Mouse (Mus musculus): ENCODE results near the gene Pycard. TPM values are rescaled to one million over a fixed set of nuclear protein-coding genes. Genes with fewer than 3 reads are reported as not detected.

The Pycard gene
- polyA plus RNA-seq, 2 experiments, result 59.3 to 132 TPM

DNA sequence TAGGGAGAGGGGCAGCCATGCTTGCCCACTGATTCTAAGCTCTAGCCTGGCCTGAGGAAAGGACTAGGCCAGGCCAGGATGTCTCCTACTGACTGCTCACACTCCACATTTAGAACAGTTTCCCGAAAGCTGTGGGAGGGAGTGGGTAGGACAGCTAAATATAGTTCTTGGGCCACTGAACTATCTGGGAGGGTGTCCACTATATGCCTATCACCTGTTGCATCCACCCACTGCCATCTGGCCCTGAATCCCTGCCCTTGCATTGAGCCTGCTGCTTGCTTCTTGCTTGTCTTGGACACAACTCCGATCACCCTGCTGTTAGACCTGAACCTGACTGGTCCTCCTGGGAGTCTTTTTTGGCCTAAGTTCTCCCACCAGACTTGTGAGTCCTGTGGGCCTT lies 10.0 kb upstream of the Pycard start, which contains the start of gene Trim72:
Gene Trim72 (plus strand): TSS at position 262 of the 400 bp plus-strand sequence.
- Histone ChIP-seq H3K27ac (replicated peaks; ENCODE audit: low read depth, low read length) (peak within 1 kb of the TSS; percentile 34; the same call in 1 of the 2 replicates), H3K36me3 (ENCODE audit: control insufficient read depth, insufficient read depth, low read length) (no peaks in the 10 kb centered on the region), H3K4me2 (replicated peaks; ENCODE audit: low read depth, low read length, severe bottlenecking) (peak within 1 kb of the TSS; percentile 34), H3K9ac (ENCODE audit: low read depth, low read length, severe bottlenecking) (peak within 1 kb of the TSS; percentile 40; the same call in 1 of the 2 replicates), H3K4me3 (replicated peaks; ENCODE audit: low read length) (peak within 1 kb of the TSS; percentile 18), H3K27me3 (ENCODE audit: control insufficient read depth, insufficient read depth, low read length) (no peaks in the 10 kb centered on the region), H3K4me1 (ENCODE audit: control insufficient read depth, insufficient read depth, low read length) (peaks cover 15% of the 10 kb centered on the region), H3K9me3 (ENCODE audit: control insufficient read depth, low read length) (no peaks in the 10 kb centered on the region)
- DNase-seq (ENCODE audit: low spot score), result no peak
- TF ChIP-seq POLR2A (IDR thresholded peaks at IDR 0.05; ENCODE audit: borderline replicate concordance, extremely low read depth, insufficient read depth, insufficient read length), result no peak
- ATAC-seq (ENCODE audit: low FRiP score, low read depth), result peak; percentile 27; the same call in 1 of the 2 replicates
- 88% methylated on average over 2 of the region's 2 CpGs for WGBS

DNA sequence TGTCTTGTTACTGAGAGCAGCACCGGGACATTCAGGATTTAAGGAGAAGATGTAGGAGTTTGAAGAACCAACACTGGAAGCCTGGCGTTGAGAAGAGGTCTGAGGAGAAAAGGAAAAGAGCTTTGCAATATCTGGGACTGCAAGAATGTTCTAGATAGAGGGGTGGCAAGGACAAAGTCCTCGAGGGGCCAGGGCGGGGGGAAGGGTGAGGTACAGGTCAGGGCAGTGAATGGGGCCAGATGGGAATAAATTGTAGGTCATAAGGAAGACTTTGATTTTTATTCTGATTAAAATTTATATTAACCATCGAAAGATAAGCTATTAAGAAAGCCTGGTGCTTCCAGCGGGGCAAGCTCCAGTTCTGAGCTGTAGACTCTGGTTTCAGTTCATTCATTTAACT lies 9.4 kb upstream of the Pycard start:
- H3K27ac ChIP-seq (replicated peaks; ENCODE audit: low read depth, low read length), result no peak overlapping the region
- DNase-seq (ENCODE audit: low spot score), result no peak
- H3K27me3 ChIP-seq (ENCODE audit: control insufficient read depth, insufficient read depth, low read length), result no peaks in the 10 kb centered on the region
- no peaks in the 10 kb centered on the region for H3K36me3 ChIP-seq (ENCODE audit: control insufficient read depth, insufficient read depth, low read length)
- H3K4me3 ChIP-seq (replicated peaks; ENCODE audit: low read length), result no peak overlapping the region
- TF ChIP-seq POLR2A (IDR thresholded peaks at IDR 0.05; ENCODE audit: borderline replicate concordance, extremely low read depth, insufficient read depth, insufficient read length), result no peak
- no peak overlapping the region for H3K4me2 ChIP-seq (replicated peaks; ENCODE audit: low read depth, low read length, severe bottlenecking)
- no peak for ATAC-seq (ENCODE audit: low FRiP score, low read depth)
- H3K9ac ChIP-seq (ENCODE audit: low read depth, low read length, severe bottlenecking), result no peak overlapping the region
- 79% methylated on average over 6 of the region's 6 CpGs for WGBS
- H3K9me3 ChIP-seq (ENCODE audit: control insufficient read depth, low read length), result no peaks in the 10 kb centered on the region
- H3K4me1 ChIP-seq (ENCODE audit: control insufficient read depth, insufficient read depth, low read length), result peaks cover 15% of the 10 kb centered on the region

DNA sequence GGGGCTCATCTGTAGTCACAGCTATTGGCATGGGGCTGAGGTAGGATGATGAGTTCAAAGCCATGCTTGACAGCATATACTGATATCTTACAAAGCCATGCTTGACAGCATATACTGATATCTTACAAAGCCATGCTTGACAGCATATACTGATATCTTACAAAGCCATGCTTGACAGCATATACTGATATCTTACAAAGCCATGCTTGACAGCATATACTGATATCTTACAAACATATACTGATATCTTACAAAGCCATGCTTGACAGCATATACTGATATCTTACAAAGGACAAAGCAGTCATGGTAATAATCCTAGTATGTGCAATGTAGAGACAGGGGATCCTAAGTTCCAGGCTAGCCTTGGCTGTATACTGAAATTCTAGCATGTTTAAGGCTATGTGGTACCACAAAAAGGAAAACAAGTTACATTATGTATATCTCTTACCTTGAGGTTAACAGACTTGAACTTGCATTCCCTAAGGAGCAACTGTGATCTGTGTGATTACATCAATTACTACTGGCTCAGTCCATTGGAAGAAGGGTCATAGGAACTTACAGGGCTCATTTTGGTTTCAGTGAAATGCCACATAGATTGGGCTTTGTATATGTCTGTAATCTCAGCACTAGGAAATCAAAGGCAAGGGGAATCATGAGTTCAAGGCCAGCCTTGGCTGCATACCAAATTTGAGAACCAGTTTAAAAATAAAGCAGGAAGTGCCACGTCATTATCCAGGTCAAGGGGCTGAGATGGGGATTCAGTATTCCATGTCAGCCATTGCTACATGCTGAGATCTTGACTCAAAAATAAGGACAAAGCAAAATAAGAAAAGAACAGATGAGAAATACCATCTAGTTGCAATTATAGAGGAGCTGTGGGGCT lies 6.6 kb upstream of the Pycard start:
- no peak overlapping the region for H3K4me3 ChIP-seq (replicated peaks; ENCODE audit: low read length)
- H3K36me3 ChIP-seq (ENCODE audit: control insufficient read depth, insufficient read depth, low read length), result no peaks in the 10 kb centered on the region
- DNase-seq (ENCODE audit: low spot score), result no peak
- H3K4me2 ChIP-seq (replicated peaks; ENCODE audit: low read depth, low read length, severe bottlenecking), result no peak overlapping the region
- no peaks in the 10 kb centered on the region for H3K27me3 ChIP-seq (ENCODE audit: control insufficient read depth, insufficient read depth, low read length)
- H3K9ac ChIP-seq (ENCODE audit: low read depth, low read length, severe bottlenecking), result no peak overlapping the region
- H3K27ac ChIP-seq (replicated peaks; ENCODE audit: low read depth, low read length), result no peak overlapping the region
- WGBS, result 67% methylated on average over 1 of the region's 1 CpGs
- TF ChIP-seq POLR2A (IDR thresholded peaks at IDR 0.05; ENCODE audit: borderline replicate concordance, extremely low read depth, insufficient read depth, insufficient read length), result no peak
- H3K4me1 ChIP-seq (ENCODE audit: control insufficient read depth, insufficient read depth, low read length), result peaks cover 15% of the 10 kb centered on the region
- H3K9me3 ChIP-seq (ENCODE audit: control insufficient read depth, low read length), result no peaks in the 10 kb centered on the region
- no peak for ATAC-seq (ENCODE audit: low FRiP score, low read depth)

DNA sequence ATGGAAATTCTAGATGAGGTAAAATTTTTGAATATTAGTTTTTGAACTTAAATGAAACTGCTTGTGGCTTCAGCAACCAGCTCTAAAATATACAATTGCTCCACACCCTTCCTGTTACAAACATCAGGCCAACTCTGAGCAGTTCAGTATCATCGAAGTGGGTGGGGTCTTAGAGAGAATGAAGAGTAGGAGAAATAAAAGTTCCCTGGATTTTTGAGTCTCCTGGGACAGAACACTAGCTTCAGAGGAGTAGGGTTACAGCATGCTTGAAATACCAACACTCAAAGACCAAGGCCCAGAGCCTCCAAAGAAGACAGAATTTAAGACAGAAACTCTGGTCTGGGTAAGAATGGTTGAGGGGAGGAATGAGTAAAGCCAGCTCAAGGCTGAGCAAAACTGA lies 5.8 kb upstream of the Pycard start:
- H3K9me3 ChIP-seq (ENCODE audit: control insufficient read depth, low read length), result no peaks in the 10 kb centered on the region
- H3K9ac ChIP-seq (ENCODE audit: low read depth, low read length, severe bottlenecking), result no peak overlapping the region
- TF ChIP-seq POLR2A (IDR thresholded peaks at IDR 0.05; ENCODE audit: borderline replicate concordance, extremely low read depth, insufficient read depth, insufficient read length), result no peak
- H3K4me3 ChIP-seq (replicated peaks; ENCODE audit: low read length), result no peak overlapping the region
- H3K4me2 ChIP-seq (replicated peaks; ENCODE audit: low read depth, low read length, severe bottlenecking), result no peak overlapping the region
- 68% methylated on average over 1 of the region's 1 CpGs for WGBS
- peaks cover 9% of the 10 kb centered on the region; the same call in 1 of the 2 replicates for H3K4me1 ChIP-seq (ENCODE audit: control insufficient read depth, insufficient read depth, low read length)
- no peaks in the 10 kb centered on the region for H3K27me3 ChIP-seq (ENCODE audit: control insufficient read depth, insufficient read depth, low read length)
- ATAC-seq (ENCODE audit: low FRiP score, low read depth), result no peak
- no peak overlapping the region for H3K27ac ChIP-seq (replicated peaks; ENCODE audit: low read depth, low read length)
- no peaks in the 10 kb centered on the region for H3K36me3 ChIP-seq (ENCODE audit: control insufficient read depth, insufficient read depth, low read length)
- no peak for DNase-seq (ENCODE audit: low spot score)

DNA sequence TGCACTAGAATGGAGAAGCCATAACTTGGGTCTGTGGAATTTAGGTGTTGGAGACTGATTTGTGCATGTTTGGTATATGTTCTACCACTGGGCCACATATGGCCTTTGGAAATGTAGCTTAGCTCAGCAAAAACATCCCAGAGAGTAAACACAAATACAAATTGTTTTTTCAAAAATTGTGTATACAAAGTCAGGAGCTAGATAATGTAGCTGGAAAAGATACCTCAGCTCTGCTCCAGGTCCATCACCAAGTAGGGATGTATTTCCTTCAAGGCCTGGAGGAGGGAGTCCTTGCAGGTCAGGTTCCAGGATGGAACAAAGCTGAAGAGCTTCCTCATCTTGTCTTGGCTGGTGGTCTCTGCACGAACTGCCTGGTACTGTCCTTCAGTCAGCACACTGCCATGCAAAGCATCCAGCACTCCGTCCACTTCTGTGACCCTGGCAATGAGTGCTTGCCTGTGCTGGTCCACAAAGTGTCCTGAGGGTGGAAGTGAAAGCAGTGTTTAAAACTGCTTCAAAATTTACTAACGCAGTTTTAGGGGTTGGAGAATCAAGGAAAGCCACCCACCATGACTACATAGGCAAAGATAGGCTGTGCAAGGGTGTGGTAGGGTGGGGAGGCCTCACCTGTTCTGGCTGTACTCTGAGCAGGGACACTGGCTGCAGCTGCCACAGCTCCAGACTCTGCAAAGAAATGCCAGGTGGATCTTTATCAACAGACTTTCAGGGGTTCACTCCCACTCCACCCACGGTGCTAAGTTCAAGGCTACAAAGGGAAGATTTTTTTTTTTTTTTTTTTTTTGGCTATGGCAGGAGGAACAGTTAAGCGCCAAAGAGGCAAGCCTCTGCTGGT lies 953 bp downstream of the Pycard start:
- Histone ChIP-seq H3K4me1 (ENCODE audit: control insufficient read depth, insufficient read depth, low read length) (peaks cover 8% of the 10 kb centered on the region), H3K36me3 (ENCODE audit: control insufficient read depth, insufficient read depth, low read length) (peaks cover 37% of the 10 kb centered on the region), H3K27ac (replicated peaks; ENCODE audit: low read depth, low read length) (0 out of 2 replicates have a peak overlapping the region, but pooled peaks have one; percentile 33), H3K4me2 (replicated peaks; ENCODE audit: low read depth, low read length, severe bottlenecking) (peak overlapping the region; percentile 53), H3K4me3 (replicated peaks; ENCODE audit: low read length) (peak overlapping the region; percentile 30), H3K9me3 (ENCODE audit: control insufficient read depth, low read length) (no peaks in the 10 kb centered on the region), H3K9ac (ENCODE audit: low read depth, low read length, severe bottlenecking) (peak overlapping the region; percentile 47), H3K27me3 (ENCODE audit: control insufficient read depth, insufficient read depth, low read length) (no peaks in the 10 kb centered on the region)
- ATAC-seq (ENCODE audit: low FRiP score, low read depth), result peak; percentile 42; the same call in 1 of the 2 replicates
- no peak for DNase-seq (ENCODE audit: low spot score)
- WGBS, result 44% methylated on average over 5 of the region's 5 CpGs
- no peak for TF ChIP-seq POLR2A (IDR thresholded peaks at IDR 0.05; ENCODE audit: borderline replicate concordance, extremely low read depth, insufficient read depth, insufficient read length)
